Mouse (Mus musculus): Measurements from ENCODE around the gene Tmco3. TPM values are rescaled to one million over a fixed set of nuclear protein-coding genes. Genes with fewer than 3 reads are reported as not detected.
"Not testable (repeated sequence)": the region's sequence is repeated elsewhere in the genome, so short reads cannot be mapped to it uniquely, and the experiment has no call there.

The Tmco3 gene
- total and polyA plus RNA-seq, 2 experiments from 2014 or later = 31.3 to 33.5 TPM

DNA sequence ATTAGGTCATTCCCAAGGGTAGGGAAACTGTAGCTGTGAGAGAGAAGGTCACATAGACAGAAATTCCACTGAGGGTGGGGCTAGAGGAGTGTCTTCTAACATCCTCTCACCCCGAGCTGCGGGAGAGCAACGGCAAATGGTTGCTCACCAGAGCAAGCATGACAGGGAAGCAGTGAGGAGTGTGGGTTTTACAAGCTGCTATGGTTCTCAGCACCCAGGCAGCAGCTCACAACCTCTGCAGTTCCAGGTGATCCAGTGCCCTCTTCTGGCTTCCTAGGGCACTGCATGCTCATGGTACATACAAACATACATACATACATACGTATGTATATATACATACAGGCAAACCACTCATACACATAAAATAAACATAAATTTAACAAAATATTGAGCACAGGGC is 17.9 kb downstream of the Tmco3 start:
- Histone ChIP-seq H3K4me3 (ENCODE audit: low read length) (no peak overlapping the region), H3K9me3 (ENCODE audit: low read length) (no peaks in the 10 kb centered on the region), H3K27me3 (ENCODE audit: insufficient read depth, low read length) (no peaks in the 10 kb centered on the region), H3K4me1 (ENCODE audit: insufficient read depth, low read length) (no peaks in the 10 kb centered on the region), H3K9ac (replicated peaks; ENCODE audit: low read length) (no peak overlapping the region), H3K4me2 (ENCODE audit: low read depth, low read length) (no peak overlapping the region), H3K36me3 (ENCODE audit: insufficient read depth, low read length) (peaks cover 29% of the 10 kb centered on the region; the same call in 1 of the 2 replicates), H3K27ac (no peak overlapping the region)
- 0 out of 2 replicates have a peak, but pooled peaks have one; percentile 17 for TF ChIP-seq CTCF (IDR thresholded peaks at IDR 0.05; ENCODE audit: low read depth)
- ATAC-seq (no peak), DNase-seq (ENCODE audit: low spot score) (no peak)
- WGBS = 99% methylated on average over 4 of the region's 4 CpGs

DNA sequence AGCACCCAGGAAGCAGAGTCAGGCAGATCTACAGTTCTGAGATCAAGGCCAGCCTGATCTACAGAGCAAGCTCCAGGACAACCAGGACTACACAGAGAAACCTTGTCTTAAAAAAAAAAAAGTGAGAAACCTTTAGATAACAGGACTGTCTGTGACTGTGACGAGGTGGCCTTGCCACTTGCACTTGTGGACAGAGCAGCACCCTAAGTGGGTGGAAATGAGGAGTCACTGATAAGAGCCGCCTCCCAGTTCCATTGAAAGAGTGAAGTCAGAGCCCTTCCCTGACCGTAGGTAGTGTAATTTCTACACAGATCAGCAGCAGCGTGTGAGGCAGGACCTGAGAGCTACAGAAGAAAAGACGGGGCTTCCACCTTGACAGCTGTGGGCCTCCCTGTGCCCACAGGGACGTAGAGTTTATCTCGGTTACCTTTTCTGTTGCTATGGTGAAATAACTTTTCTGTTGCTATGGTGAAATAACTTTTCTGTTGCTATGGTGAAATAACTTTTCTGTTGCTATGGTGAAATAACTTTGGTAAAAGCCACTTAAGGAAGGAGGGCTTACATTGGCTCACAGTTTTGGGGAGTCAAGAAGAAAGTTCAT is 18.4 kb downstream of the Tmco3 start:
- no peak overlapping the region for H3K27ac ChIP-seq
- no peak for TF ChIP-seq CTCF (IDR thresholded peaks at IDR 0.05; ENCODE audit: low read depth)
- no peak for DNase-seq (ENCODE audit: low spot score)
- no peaks in the 10 kb centered on the region for H3K4me1 ChIP-seq (ENCODE audit: insufficient read depth, low read length)
- H3K9ac ChIP-seq (replicated peaks; ENCODE audit: low read length) = no peak overlapping the region
- H3K4me2 ChIP-seq (ENCODE audit: low read depth, low read length) = no peak overlapping the region
- H3K36me3 ChIP-seq (ENCODE audit: insufficient read depth, low read length) = peaks cover 28% of the 10 kb centered on the region; the same call in 1 of the 2 replicates
- H3K27me3 ChIP-seq (ENCODE audit: insufficient read depth, low read length) = no peaks in the 10 kb centered on the region
- H3K9me3 ChIP-seq (ENCODE audit: low read length) = no peaks in the 10 kb centered on the region
- ATAC-seq = no peak
- 78% methylated on average over 7 of the region's 7 CpGs for WGBS
- no peak overlapping the region for H3K4me3 ChIP-seq (ENCODE audit: low read length)

DNA sequence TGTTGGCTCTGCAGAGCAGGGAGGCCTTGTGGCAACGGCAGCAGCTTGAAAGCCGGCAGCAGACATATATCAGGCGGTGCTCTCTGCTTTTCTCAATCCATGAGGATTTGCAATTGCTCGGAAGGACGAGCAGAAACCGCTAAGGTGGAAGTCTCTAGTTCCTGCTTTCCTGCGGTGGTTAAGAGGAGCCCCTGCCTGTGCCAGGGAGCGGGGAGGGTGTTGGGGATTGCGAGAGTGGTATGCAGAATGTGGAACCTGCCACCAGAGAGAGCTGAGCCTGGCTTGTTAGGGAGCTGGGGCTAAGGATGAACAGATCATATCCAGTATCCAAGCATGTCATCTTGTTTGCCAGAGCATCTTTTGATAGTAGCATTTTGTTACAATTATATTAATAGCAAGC is 18.9 kb downstream of the Tmco3 start:
- no peak overlapping the region for H3K9ac ChIP-seq (replicated peaks; ENCODE audit: low read length)
- ATAC-seq (no peak), DNase-seq (ENCODE audit: low spot score) (no peak)
- no peaks in the 10 kb centered on the region for H3K27me3 ChIP-seq (ENCODE audit: insufficient read depth, low read length)
- no peak overlapping the region for H3K27ac ChIP-seq
- H3K4me2 ChIP-seq (ENCODE audit: low read depth, low read length) = no peak overlapping the region
- H3K4me3 ChIP-seq (ENCODE audit: low read length) = no peak overlapping the region
- no peaks in the 10 kb centered on the region for H3K9me3 ChIP-seq (ENCODE audit: low read length)
- WGBS = 84% methylated on average over 9 of the region's 9 CpGs
- H3K36me3 ChIP-seq (ENCODE audit: insufficient read depth, low read length) = peaks cover 31% of the 10 kb centered on the region; the same call in 1 of the 2 replicates
- H3K4me1 ChIP-seq (ENCODE audit: insufficient read depth, low read length) = no peaks in the 10 kb centered on the region
- no peak for TF ChIP-seq CTCF (IDR thresholded peaks at IDR 0.05; ENCODE audit: low read depth)

DNA sequence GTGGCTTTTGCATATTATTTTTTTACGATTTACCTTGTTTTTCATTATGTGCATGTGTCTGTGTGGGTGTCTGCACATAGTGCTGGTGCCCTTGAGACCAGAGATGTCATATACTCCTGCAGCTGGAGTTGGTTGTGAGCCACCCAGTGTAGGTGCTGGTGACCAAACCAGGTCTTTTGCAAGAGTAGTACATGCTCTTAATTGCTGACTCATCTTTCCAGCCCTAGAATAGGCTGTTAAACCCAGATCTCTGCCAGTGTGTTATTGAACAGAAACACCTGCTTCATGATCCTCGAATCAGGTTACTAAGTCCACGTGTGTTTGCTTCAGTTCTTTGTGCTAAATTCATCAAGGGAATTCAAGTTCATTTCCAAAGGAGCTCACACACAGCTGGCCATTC is 26.9 kb downstream of the Tmco3 start:
- Histone ChIP-seq H3K36me3 (ENCODE audit: insufficient read depth, low read length) (peaks cover 65% of the 10 kb centered on the region), H3K4me3 (ENCODE audit: low read length) (no peak overlapping the region), H3K9ac (replicated peaks; ENCODE audit: low read length) (no peak overlapping the region), H3K9me3 (ENCODE audit: low read length) (no peaks in the 10 kb centered on the region), H3K27me3 (ENCODE audit: insufficient read depth, low read length) (no peaks in the 10 kb centered on the region), H3K4me1 (ENCODE audit: insufficient read depth, low read length) (no peaks in the 10 kb centered on the region), H3K27ac (no peak overlapping the region), H3K4me2 (ENCODE audit: low read depth, low read length) (no peak overlapping the region)
- no peak for TF ChIP-seq CTCF (IDR thresholded peaks at IDR 0.05; ENCODE audit: low read depth)
- 87% methylated on average over 3 of the region's 3 CpGs for WGBS
- ATAC-seq (no peak), DNase-seq (ENCODE audit: low spot score) (no peak)

DNA sequence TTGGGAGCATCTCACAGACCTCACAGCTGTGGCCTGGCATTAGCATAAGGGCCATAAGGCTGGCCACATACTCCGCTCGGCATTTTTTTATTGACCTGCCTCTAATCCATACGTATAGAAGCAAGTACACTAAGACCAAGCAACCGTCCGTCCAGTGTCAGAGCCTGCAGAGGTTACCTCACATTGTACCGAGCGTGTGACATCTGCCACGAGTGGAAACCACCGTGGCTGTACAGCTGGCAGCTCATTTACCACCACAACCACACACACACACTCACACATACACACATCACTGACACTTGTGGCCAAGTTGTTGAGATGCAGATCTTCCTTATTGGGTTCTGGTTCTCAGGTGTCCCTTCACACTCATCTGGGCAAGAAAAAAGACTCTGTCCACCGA is 28.7 kb downstream of the Tmco3 start:
- DNase-seq (ENCODE audit: low spot score) (no peak), ATAC-seq (no peak)
- H3K9me3 ChIP-seq (ENCODE audit: low read length) = no peaks in the 10 kb centered on the region
- H3K4me1 ChIP-seq (ENCODE audit: insufficient read depth, low read length) = no peaks in the 10 kb centered on the region
- no peak overlapping the region for H3K9ac ChIP-seq (replicated peaks; ENCODE audit: low read length)
- 93% methylated on average over 10 of the region's 10 CpGs for WGBS
- no peak overlapping the region for H3K4me2 ChIP-seq (ENCODE audit: low read depth, low read length)
- H3K36me3 ChIP-seq (ENCODE audit: insufficient read depth, low read length) = peaks cover 57% of the 10 kb centered on the region
- no peak overlapping the region for H3K27ac ChIP-seq
- no peaks in the 10 kb centered on the region for H3K27me3 ChIP-seq (ENCODE audit: insufficient read depth, low read length)
- no peak for TF ChIP-seq CTCF (IDR thresholded peaks at IDR 0.05; ENCODE audit: low read depth)
- no peak overlapping the region for H3K4me3 ChIP-seq (ENCODE audit: low read length)

DNA sequence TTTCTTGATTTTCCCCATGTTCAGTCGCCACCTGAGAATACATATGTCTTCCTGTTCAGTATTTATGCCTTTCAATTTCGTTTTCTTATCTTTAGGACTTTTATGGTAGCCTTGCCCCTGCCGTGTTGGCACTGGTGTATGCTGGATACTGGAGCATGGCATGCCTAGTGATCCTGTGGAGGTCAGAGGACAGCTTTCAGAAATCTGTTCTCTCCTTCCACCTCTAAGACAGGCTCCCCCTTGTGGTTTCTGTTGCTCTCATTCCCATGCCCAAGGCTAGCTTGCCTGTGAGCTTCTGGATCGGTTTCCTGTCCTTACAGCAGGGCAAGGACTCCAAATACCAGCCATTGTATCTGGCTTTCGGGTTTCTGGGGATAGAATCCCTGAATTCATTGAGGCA is 38.6 kb downstream of the Tmco3 start:
- ATAC-seq (no peak), DNase-seq (ENCODE audit: low spot score) (peak; percentile 41)
- TF ChIP-seq CTCF (IDR thresholded peaks at IDR 0.05; ENCODE audit: low read depth) = peak; percentile 63
- no peak overlapping the region for H3K9ac ChIP-seq (replicated peaks; ENCODE audit: low read length)
- no peaks in the 10 kb centered on the region for H3K27me3 ChIP-seq (ENCODE audit: insufficient read depth, low read length)
- H3K9me3 ChIP-seq (ENCODE audit: low read length) = no peaks in the 10 kb centered on the region
- H3K4me2 ChIP-seq (ENCODE audit: low read depth, low read length) = no peak overlapping the region
- WGBS = 41% methylated on average over 5 of the region's 5 CpGs
- peaks cover 11% of the 10 kb centered on the region; the same call in 1 of the 2 replicates for H3K36me3 ChIP-seq (ENCODE audit: insufficient read depth, low read length)
- no peaks in the 10 kb centered on the region for H3K4me1 ChIP-seq (ENCODE audit: insufficient read depth, low read length)
- H3K27ac ChIP-seq = no peak overlapping the region
- H3K4me3 ChIP-seq (ENCODE audit: low read length) = no peak overlapping the region

DNA sequence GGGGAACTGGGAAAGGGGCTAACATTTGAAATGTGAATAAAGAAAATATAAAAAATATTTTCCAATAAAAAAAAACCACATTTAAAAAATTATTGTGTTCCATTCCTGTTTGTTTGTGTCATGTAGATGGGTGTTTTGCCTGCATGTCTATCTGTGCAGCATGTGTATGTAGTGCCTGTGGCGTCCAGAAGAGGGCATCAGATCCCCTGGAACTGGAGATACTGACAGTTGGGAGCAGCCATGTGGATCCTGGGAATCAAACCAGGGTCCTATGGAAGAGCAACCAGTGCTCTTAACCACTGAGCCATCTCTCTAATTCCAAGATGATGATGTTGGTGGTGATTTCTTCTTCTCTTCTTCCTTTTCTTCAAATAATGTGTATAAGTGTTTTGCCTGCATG is 46.7 kb downstream of the Tmco3 start:
- DNase-seq (ENCODE audit: low spot score) (no peak), ATAC-seq (no peak)
- Histone ChIP-seq H3K9me3 (ENCODE audit: low read length) (no peaks in the 10 kb centered on the region), H3K4me3 (ENCODE audit: low read length) (no peak overlapping the region), H3K4me1 (ENCODE audit: insufficient read depth, low read length) (no peaks in the 10 kb centered on the region), H3K4me2 (ENCODE audit: low read depth, low read length) (no peak overlapping the region), H3K36me3 (ENCODE audit: insufficient read depth, low read length) (no peaks in the 10 kb centered on the region), H3K27ac (no peak overlapping the region), H3K9ac (replicated peaks; ENCODE audit: low read length) (no peak overlapping the region), H3K27me3 (ENCODE audit: insufficient read depth, low read length) (no peaks in the 10 kb centered on the region)
- WGBS = 41% methylated on average over 1 of the region's 1 CpGs
- no peak; the same call in 1 of the 2 replicates for TF ChIP-seq CTCF (IDR thresholded peaks at IDR 0.05; ENCODE audit: low read depth)

DNA sequence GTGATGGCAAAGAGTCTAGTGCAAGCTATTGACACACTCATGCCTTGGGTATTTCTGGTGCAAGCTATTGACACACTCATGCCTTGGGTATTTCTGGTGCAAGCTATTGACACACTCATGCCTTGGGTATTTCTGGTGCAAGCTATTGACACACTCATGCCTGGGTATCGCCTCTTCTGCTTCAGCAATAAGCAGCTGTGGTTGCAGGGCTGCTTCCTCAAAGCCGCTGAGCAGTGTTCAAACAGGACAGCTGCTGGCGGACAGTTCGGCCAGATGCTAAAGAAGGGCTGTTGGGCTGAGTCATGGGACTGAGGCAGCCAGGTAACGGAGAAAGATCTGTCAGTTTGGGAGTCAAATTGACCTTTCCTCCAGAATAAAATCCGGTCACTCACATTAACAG is 49.3 kb downstream of the Tmco3 start:
- ATAC-seq; DNase-seq (ENCODE audit: low spot score); H3K4me3 ChIP-seq (ENCODE audit: low read length); H3K27ac ChIP-seq; H3K9ac ChIP-seq (replicated peaks; ENCODE audit: low read length); H3K9me3 ChIP-seq (ENCODE audit: low read length); H3K4me1 ChIP-seq (ENCODE audit: insufficient read depth, low read length); H3K27me3 ChIP-seq (ENCODE audit: insufficient read depth, low read length); H3K4me2 ChIP-seq (ENCODE audit: low read depth, low read length): not testable (repeated sequence)
- peaks cover 12% of the 10 kb centered on the region; the same call in 1 of the 2 replicates for H3K36me3 ChIP-seq (ENCODE audit: insufficient read depth, low read length)
- WGBS = 93% methylated on average over 6 of the region's 6 CpGs

Data from hindbrain, postnatal 0 days (tissue).